Comparison of ENCODE assay signal across 28 mouse cellular contexts in the genomic region with DNA sequence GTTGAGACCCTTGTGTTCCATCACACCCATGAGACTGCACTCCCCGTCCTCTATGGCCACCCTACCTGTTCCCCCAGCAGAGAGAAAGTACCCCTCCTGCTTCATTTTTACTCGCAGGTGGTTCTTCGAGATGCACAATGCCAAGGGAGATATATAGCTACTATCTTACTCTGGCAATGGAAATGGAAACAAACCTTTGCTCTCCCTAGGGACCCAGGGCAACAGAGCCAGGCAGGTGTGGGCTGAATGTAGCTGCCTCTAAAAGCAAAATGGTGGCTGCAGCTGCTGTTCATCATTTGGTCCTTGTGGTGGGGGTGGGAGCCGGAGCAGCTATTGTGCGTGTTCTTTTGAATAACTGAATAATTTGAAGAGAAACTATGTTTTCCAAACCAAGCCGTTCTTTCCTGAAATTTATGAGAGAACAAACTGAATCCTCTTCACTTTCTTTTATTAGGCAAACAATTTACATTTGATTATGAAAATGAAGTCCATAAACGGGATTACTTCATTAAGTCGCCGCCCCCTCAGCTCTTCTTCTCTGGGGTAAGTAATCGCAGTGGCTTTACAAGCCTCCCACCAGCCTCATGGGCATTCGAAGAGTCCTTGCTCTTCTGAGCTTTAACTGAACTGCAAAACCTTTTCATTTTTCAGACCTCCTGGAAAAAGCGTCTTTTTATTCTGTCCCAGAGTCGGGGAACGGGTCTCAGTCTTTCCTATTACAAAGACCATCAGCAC. TPM values are rescaled to one million over a fixed set of nuclear protein-coding genes. Genes with fewer than 3 reads are reported as not detected.
DNase-seq lines count a peak whose midpoint lies in the region; ATAC-seq and TF ChIP-seq lines count a peak whose summit lies in the region.
"Had no signal": no experiment of that assay in that cellular context is flagged by ENCODE, and none has a peak within 500 bp of the region (broad histone marks: within the 10 kb centered on the region; RNA-seq: fewer than 3 reads in every experiment).

No protein-coding gene starts in this region.

- peak overlapping the region; percentile 65; the same call in 1 of the 2 replicates for H3K27ac ChIP-seq in layer of hippocampus, adult 2 months
- no peak overlapping the region for H3K27ac ChIP-seq in midbrain, embryonic 14.5 days (replicated peaks; ENCODE audit: low read depth, low read length)
- H3K27ac ChIP-seq in midbrain, postnatal 0 days (ENCODE audit: low read depth, low read length): no peak overlapping the region
- H3K27ac ChIP-seq: forebrain, embryonic 10.5 days; heart, adult 2 months; heart, embryonic 10.5 days; heart, embryonic 13.5 days; hindbrain, embryonic 14.5 days; hindbrain, postnatal 0 days had no signal

- H3K9ac ChIP-seq in midbrain, embryonic 14.5 days (replicated peaks; ENCODE audit: low read length): no peak overlapping the region
- no peak overlapping the region for H3K9ac ChIP-seq in midbrain, postnatal 0 days (replicated peaks; ENCODE audit: low read length, poor library complexity, severe bottlenecking)
- H3K9ac ChIP-seq: heart, embryonic 13.5 days; hindbrain, embryonic 14.5 days had no signal

- no peaks in the 10 kb centered on the region for H3K27me3 ChIP-seq in midbrain, embryonic 14.5 days (ENCODE audit: control insufficient read depth, insufficient read depth, low read length)
- H3K27me3 ChIP-seq in midbrain, postnatal 0 days (ENCODE audit: insufficient read depth, low read length): no peaks in the 10 kb centered on the region

- 72% methylated on average over 14 of the region's 14 CpGs for WGBS in midbrain, embryonic 14.5 days
- WGBS in midbrain, postnatal 0 days: 65% methylated on average over 14 of the region's 14 CpGs

- H3K9me3 ChIP-seq in midbrain, embryonic 14.5 days (ENCODE audit: control insufficient read depth, low read length): no peaks in the 10 kb centered on the region
- H3K9me3 ChIP-seq in midbrain, postnatal 0 days (ENCODE audit: low read length): no peaks in the 10 kb centered on the region
- H3K9me3 ChIP-seq: forebrain, embryonic 10.5 days; heart, embryonic 10.5 days; heart, embryonic 13.5 days had no signal

- no peak for TF ChIP-seq POLR2A in brain, embryonic 14.5 days (IDR thresholded peaks at IDR 0.05; ENCODE audit: borderline replicate concordance, extremely low read depth, insufficient read depth, insufficient read length, poor library complexity, severe bottlenecking)

- no peak overlapping the region for H3K4me2 ChIP-seq in midbrain, embryonic 14.5 days (ENCODE audit: low read length)
- H3K4me2 ChIP-seq in midbrain, postnatal 0 days (ENCODE audit: low read depth, low read length, poor library complexity, severe bottlenecking): no peak overlapping the region
- H3K4me2 ChIP-seq: heart, embryonic 13.5 days; hindbrain, embryonic 14.5 days had no signal

- no peak for ATAC-seq in midbrain, embryonic 14.5 days (ENCODE audit: low FRiP score, low TSS enrichment)
- no peak for ATAC-seq in midbrain, postnatal 0 days (ENCODE audit: low FRiP score)
- ATAC-seq: forebrain, embryonic 14.5 days; hindbrain, postnatal 0 days had no signal

- H3K4me1 ChIP-seq in midbrain, embryonic 14.5 days (ENCODE audit: control insufficient read depth, insufficient read depth, low read length): peaks cover 12% of the 10 kb centered on the region; the same call in 1 of the 2 replicates
- H3K4me1 ChIP-seq in midbrain, postnatal 0 days (ENCODE audit: insufficient read depth, low read length): 0 out of 2 replicates have a peak, but pooled peaks cover 5% of the 10 kb centered on the region

- H3K36me3 ChIP-seq in midbrain, embryonic 14.5 days (ENCODE audit: control insufficient read depth, insufficient read depth, low read length): no peaks in the 10 kb centered on the region
- no peaks in the 10 kb centered on the region for H3K36me3 ChIP-seq in midbrain, postnatal 0 days (ENCODE audit: insufficient read depth, low read length)
- H3K36me3 ChIP-seq: forebrain, embryonic 10.5 days; heart, embryonic 10.5 days; heart, embryonic 13.5 days had no signal

- DNase-seq in layer of hippocampus, adult 2 months (ENCODE audit: low spot score in 2 of 2): no peak
- no peak for DNase-seq in layer of hippocampus, adult 9-11 months
- DNase-seq in midbrain, embryonic 14.5 days: peak; percentile 23
- no peak for DNase-seq in midbrain, postnatal 0 days (ENCODE audit: low spot score)
- peak; percentile 45 for DNase-seq in brain, embryonic 14.5 days (ENCODE audit: low read depth)
- DNase-seq in spleen, postnatal 36 days (ENCODE audit: low spot score in 2 of 2): no peak
- DNase-seq in frontal cortex, postnatal 36 days (ENCODE audit: low spot score in 2 of 2): no peak
- DNase-seq: adrenal gland, adult 2 months; adrenal gland, postnatal 14 days; B cell, adult 2 months; cerebellum, adult 11-12 months; cerebellum, adult 8-10 months; cerebellum, postnatal 10 days; cerebellum, postnatal 36 days; gastrocnemius, postnatal 10 days; gastrocnemius, postnatal 36 days; heart, adult 2 months; heart, postnatal 14 days; heart, postnatal 4 days had no signal

- no peak overlapping the region for H3K4me3 ChIP-seq in layer of hippocampus, adult 2 months
- H3K4me3 ChIP-seq in midbrain, embryonic 14.5 days (replicated peaks; ENCODE audit: low read depth, low read length): no peak overlapping the region
- H3K4me3 ChIP-seq in midbrain, postnatal 0 days (ENCODE audit: low read depth, low read length): no peak overlapping the region
- H3K4me3 ChIP-seq: forebrain, embryonic 10.5 days; heart, adult 2 months; heart, embryonic 10.5 days; heart, embryonic 13.5 days had no signal

- no peak for TF ChIP-seq CTCF in layer of hippocampus, adult 2 months (conservative IDR thresholded peaks at IDR 0.05)
- no peak for TF ChIP-seq CTCF in midbrain, postnatal 0 days (IDR thresholded peaks at IDR 0.05)
- TF ChIP-seq CTCF in brain, embryonic 14.5 days (IDR thresholded peaks at IDR 0.05; ENCODE audit: borderline replicate concordance, extremely low read depth, insufficient read depth, insufficient read length): no peak

RNA-seq across cellular contexts. Expression of a gene that starts 9.0 kb away (rescaled TPM):
- under 1 TPM; 0.17 to 0.54 TPM for total RNA-seq in layer of hippocampus, adult 2 months (2021)
- polyA plus RNA-seq in midbrain, embryonic 14.5 days (2014; fragmentation: Nextera tagmentation; extraction: Ambion mirVana): 0.18 and 0.27 TPM in 2 replicates
- total RNA-seq in midbrain, postnatal 0 days (2014; rRNA removed): 0.19 and 0.38 TPM in 2 replicates
- polyA plus RNA-seq in midbrain, postnatal 0 days (2015; fragmentation: Nextera tagmentation; extraction: Ambion mirVana): 0.26 and 0.45 TPM in 2 replicates
- polyA plus RNA-seq in brain, embryonic 14.5 days (2012; rRNA removed): 0.12 and 0.18 TPM in 2 replicates
- total RNA-seq: gastrocnemius, adult 18-20 months; granulocyte monocyte progenitor cell, adult 5-6 weeks; hindbrain, postnatal 0 days had no signal
- polyA plus RNA-seq: heart, embryonic 10.5 days; heart, embryonic 13.5 days; hindbrain, embryonic 11.5 days had no signal

Comparison
In these comparisons a context has a peak if more than half of its experiments do, and no peak if none do; other contexts are left out.
1. DNase-seq: peak in midbrain, embryonic 14.5 days (single experiment) and brain, embryonic 14.5 days (single experiment); none in layer of hippocampus, adult 2 months (0 of 2), layer of hippocampus, adult 9-11 months (single experiment), midbrain, postnatal 0 days (single experiment), spleen, postnatal 36 days (0 of 2) and frontal cortex, postnatal 36 days (0 of 2).